Mouse (Mus musculus): ENCODE measurements at regions not wholly inside any gene's neighbourhood (a gene's known extent, or its start where the extent isn't known, plus 50 kb on each side); places are given as distances from the start of the nearest gene placed in this dataset.

DNA sequence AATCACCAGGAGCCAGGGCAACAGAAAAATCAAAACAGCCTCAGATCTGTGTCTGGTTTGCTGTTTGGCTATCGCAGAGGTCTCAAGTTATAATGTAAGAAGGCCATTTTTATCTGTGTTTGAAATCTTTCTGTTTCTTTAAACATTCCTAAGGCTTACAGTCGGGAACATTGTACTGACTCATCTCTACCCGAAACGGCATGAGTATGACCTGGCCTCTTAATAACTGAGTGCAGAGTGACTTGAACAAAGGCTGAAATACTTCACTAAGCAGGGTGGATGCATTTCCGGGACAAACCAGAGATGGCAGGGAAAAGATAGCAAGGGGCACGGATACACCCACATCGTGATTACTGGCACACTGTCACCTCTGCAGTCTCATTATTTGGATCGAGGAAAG lies 355.1 kb downstream of the Nedd1 start:
- no peak overlapping the region for H3K4me2 ChIP-seq
- no peaks in the 10 kb centered on the region for H3K4me1 ChIP-seq
- H3K9me3 ChIP-seq = no peaks in the 10 kb centered on the region
- ATAC-seq (ENCODE audit: insufficient read depth, low FRiP score, low read depth) = no peak
- no peaks in the 10 kb centered on the region for H3K36me3 ChIP-seq
- no peak overlapping the region for H3K9ac ChIP-seq
- H3K4me3 ChIP-seq (replicated peaks) = no peak overlapping the region
- no peak overlapping the region for H3K27ac ChIP-seq
- WGBS = 60% methylated on average over 8 of the region's 8 CpGs
- H3K27me3 ChIP-seq (replicated peaks) = no peaks in the 10 kb centered on the region

DNA sequence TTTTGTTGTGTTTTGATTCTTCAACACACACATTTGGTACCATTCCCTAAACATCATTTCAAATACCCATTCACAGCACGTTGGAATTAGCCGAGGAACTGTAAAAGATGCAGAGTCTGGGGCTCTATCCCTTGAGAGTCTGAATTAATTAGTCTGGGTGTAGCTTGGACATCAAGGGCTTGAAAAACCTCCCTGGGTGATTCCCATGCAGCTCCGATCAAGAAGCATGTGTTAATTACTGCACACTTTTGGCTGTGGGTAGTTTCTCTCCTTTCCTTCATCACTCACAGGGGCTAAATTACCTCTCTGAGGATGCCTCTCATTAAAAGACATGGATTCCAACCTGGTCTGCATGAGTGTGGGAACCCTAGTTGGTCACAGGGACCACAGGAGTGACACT lies 365.5 kb downstream of the Nedd1 start:
- Histone ChIP-seq H3K36me3 (no peaks in the 10 kb centered on the region), H3K9me3 (no peaks in the 10 kb centered on the region), H3K27ac (no peak overlapping the region), H3K4me2 (no peak overlapping the region), H3K27me3 (replicated peaks) (no peaks in the 10 kb centered on the region), H3K9ac (no peak overlapping the region), H3K4me1 (no peaks in the 10 kb centered on the region), H3K4me3 (replicated peaks) (no peak overlapping the region)
- ATAC-seq (ENCODE audit: insufficient read depth, low FRiP score, low read depth) = no peak
- WGBS = 83% methylated on average over 3 of the region's 3 CpGs

DNA sequence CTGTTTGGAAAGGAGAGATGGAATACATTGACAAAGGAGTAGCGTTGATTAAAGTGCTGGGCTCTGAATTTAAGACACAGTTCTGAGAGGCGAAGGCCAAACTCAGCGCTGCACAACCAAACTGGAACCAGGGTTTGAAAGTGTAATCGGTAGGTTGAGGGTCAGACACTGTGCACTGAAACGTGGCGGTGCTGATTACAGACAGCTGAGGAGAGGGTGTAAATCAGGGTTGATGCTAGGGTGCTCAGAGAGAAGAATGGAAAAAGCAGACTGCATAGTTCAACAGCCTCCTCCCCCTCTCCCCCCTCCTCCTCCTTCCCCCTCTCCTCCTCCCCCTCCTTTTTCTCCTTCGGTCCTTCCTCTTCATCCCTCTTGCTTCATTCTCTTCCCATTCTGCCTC lies 373.2 kb downstream of the Nedd1 start:
- Histone ChIP-seq H3K27me3 (replicated peaks) (no peaks in the 10 kb centered on the region), H3K4me3 (replicated peaks) (no peak overlapping the region), H3K27ac (no peak overlapping the region), H3K9ac (no peak overlapping the region), H3K9me3 (no peaks in the 10 kb centered on the region), H3K36me3 (no peaks in the 10 kb centered on the region), H3K4me1 (no peaks in the 10 kb centered on the region), H3K4me2 (no peak overlapping the region)
- WGBS = 70% methylated on average over 7 of the region's 7 CpGs
- no peak for ATAC-seq (ENCODE audit: insufficient read depth, low FRiP score, low read depth)

DNA sequence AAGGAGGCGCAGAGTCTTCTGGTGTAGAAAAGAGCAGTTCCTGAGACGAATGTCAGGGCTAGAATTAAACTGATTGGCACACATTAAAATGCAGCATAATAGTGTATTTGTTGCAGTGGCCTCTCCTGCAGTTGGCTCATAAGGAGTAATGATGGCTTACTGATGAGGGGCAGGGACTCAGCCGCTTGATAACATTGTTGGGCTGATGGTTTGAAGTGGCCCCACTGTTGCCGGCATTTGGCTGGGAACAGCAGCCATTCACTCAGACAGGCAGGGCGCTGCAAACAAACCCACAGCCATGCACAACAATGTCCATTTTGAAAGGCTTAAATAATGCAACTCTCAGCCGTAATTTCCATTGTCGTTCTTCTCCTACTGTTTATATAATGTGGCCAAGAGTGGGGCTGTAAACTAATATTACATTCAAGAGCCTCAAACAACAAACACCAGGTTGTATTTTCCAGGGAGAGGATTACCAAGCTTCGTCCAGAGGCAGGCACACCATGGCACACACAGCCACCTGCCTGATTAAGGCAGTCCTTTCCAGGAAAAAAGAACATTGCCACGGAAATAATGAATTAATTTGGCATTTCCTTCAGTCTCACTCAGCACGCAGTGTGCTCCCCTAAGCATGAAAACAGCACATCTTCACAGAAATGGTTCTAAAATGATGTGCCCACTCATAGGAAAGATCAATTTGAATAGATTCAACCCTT lies 374.1 kb downstream of the Nedd1 start:
- no peak overlapping the region for H3K9ac ChIP-seq
- H3K4me1 ChIP-seq = no peaks in the 10 kb centered on the region
- no peak overlapping the region for H3K4me2 ChIP-seq
- no peak overlapping the region for H3K27ac ChIP-seq
- no peaks in the 10 kb centered on the region for H3K9me3 ChIP-seq
- H3K36me3 ChIP-seq = no peaks in the 10 kb centered on the region
- H3K4me3 ChIP-seq (replicated peaks) = no peak overlapping the region
- 62% methylated on average over 10 of the region's 10 CpGs for WGBS
- no peaks in the 10 kb centered on the region for H3K27me3 ChIP-seq (replicated peaks)
- no peak for ATAC-seq (ENCODE audit: insufficient read depth, low FRiP score, low read depth)

DNA sequence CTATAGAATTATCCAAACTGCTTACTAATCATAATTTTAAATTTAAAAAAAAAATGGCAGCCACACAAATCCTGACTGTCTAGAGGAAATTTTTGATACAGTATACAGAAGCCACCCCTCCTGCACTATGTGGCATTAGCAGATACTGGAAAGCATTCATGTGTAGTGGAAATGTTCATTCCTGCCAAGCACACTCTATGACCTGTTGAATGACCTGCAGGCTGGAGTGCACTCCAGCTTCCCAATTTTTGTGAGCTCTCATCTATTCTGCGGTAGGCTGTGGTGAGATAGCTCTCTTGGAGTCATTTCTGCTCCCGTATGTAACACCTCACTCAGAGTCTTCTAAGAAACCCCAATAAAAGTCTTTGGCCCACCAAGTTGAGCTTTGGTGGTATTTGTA lies 382.5 kb downstream of the Nedd1 start:
- Histone ChIP-seq H3K27ac (no peak overlapping the region), H3K27me3 (replicated peaks) (no peaks in the 10 kb centered on the region), H3K4me3 (replicated peaks) (no peak overlapping the region), H3K9me3 (no peaks in the 10 kb centered on the region), H3K4me1 (no peaks in the 10 kb centered on the region), H3K36me3 (no peaks in the 10 kb centered on the region), H3K9ac (no peak overlapping the region), H3K4me2 (no peak overlapping the region)
- WGBS = 89% methylated on average over 2 of the region's 2 CpGs
- no peak for ATAC-seq (ENCODE audit: insufficient read depth, low FRiP score, low read depth)

DNA sequence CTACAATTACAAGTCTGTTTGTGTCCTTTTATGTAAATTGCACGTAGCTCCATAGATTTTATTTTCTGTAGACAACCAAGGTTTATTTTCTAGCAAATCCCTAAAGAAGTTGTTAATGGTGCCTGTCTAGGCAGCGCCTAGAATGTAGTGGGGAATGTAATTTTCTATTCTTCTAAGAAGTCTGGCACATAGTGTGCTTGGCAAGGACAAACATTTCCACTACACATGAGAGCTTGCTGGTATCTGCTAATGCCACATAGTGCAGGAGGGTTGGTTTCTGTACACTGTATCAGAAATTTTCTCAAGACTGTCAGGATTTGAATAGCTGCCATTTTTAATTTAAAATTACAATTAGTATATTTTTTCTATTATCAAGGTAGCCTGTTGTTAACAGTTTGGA lies 385.3 kb downstream of the Nedd1 start:
- 80% methylated on average over 2 of the region's 2 CpGs for WGBS
- peaks cover 8% of the 10 kb centered on the region; the same call in 1 of the 2 replicates for H3K4me1 ChIP-seq
- H3K36me3 ChIP-seq = no peaks in the 10 kb centered on the region
- no peak overlapping the region for H3K9ac ChIP-seq
- H3K27me3 ChIP-seq (replicated peaks) = no peaks in the 10 kb centered on the region
- no peak overlapping the region for H3K4me2 ChIP-seq
- ATAC-seq (ENCODE audit: insufficient read depth, low FRiP score, low read depth) = no peak
- no peak overlapping the region for H3K27ac ChIP-seq
- H3K9me3 ChIP-seq = no peaks in the 10 kb centered on the region
- H3K4me3 ChIP-seq (replicated peaks) = no peak overlapping the region

DNA sequence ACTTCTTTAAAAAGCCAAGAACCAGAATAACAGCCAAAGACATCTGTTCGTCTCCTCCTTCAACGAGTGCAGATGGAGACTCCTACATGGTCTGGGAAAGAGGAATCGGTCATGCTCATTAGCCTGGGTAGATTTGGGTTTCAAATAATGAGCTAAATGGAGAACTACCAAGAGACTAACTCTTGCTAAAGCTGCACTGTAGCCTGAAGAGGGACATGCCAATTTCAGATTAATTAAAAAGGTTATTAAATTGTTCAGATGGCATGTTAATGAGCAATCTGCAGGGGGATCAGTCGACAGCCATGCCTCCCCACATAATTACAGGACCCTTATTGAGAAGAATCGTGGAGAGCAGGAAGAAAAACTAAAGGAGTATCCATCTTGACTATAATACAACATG lies 386.1 kb downstream of the Nedd1 start:
- Histone ChIP-seq H3K27ac (no peak overlapping the region), H3K27me3 (replicated peaks) (no peaks in the 10 kb centered on the region), H3K9me3 (no peaks in the 10 kb centered on the region), H3K36me3 (no peaks in the 10 kb centered on the region), H3K4me3 (replicated peaks) (no peak overlapping the region), H3K4me1 (peaks cover 8% of the 10 kb centered on the region; the same call in 1 of the 2 replicates), H3K4me2 (no peak overlapping the region), H3K9ac (no peak overlapping the region)
- ATAC-seq (ENCODE audit: insufficient read depth, low FRiP score, low read depth) = no peak
- WGBS = 77% methylated on average over 5 of the region's 5 CpGs

DNA sequence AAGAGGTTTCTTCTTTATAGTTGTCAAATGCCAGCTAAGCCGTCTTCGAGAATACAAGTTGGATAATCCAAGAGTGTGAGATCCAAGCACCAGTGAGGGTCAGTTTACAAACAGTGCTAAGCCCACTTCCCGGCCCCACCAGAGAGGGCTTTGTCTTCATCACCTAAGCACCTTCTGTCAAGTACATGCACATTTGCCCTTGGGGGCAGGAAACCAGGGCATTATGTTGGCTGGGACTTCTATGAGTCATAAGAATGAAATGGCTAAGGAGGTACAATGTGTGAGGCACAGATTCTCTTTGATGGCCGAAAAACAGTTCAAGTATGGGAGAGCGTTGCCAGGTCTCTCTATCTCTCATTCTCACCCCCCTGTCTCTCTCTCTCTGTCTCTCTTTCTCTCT lies 387.1 kb downstream of the Nedd1 start:
- no peaks in the 10 kb centered on the region for H3K27me3 ChIP-seq (replicated peaks)
- WGBS = 78% methylated on average over 5 of the region's 5 CpGs
- H3K9ac ChIP-seq = no peak overlapping the region
- no peaks in the 10 kb centered on the region for H3K36me3 ChIP-seq
- H3K4me1 ChIP-seq = peaks cover 8% of the 10 kb centered on the region; the same call in 1 of the 2 replicates
- ATAC-seq (ENCODE audit: insufficient read depth, low FRiP score, low read depth) = no peak
- no peaks in the 10 kb centered on the region for H3K9me3 ChIP-seq
- no peak overlapping the region for H3K4me2 ChIP-seq
- no peak overlapping the region for H3K4me3 ChIP-seq (replicated peaks)
- H3K27ac ChIP-seq = no peak overlapping the region

DNA sequence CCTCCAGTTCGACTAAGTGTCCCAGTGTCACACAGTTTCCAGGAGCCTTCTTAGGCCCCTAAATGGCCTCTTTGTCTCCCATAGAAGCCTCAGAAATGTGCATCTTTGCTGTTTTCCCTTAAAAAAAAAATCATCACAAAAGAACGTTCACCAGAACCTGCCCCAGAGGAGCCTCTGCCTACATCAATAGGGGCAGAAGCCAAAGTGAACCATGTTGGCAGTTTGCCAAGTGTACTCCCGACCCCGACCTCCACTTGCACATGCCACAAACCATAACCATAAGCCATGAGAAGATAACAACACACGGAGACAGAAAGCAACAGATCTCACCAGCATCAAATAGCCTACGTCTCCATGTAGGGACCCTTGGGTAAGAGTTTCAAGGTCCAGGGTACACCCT lies 388.4 kb downstream of the Nedd1 start:
- H3K4me2 ChIP-seq = no peak overlapping the region

DNA sequence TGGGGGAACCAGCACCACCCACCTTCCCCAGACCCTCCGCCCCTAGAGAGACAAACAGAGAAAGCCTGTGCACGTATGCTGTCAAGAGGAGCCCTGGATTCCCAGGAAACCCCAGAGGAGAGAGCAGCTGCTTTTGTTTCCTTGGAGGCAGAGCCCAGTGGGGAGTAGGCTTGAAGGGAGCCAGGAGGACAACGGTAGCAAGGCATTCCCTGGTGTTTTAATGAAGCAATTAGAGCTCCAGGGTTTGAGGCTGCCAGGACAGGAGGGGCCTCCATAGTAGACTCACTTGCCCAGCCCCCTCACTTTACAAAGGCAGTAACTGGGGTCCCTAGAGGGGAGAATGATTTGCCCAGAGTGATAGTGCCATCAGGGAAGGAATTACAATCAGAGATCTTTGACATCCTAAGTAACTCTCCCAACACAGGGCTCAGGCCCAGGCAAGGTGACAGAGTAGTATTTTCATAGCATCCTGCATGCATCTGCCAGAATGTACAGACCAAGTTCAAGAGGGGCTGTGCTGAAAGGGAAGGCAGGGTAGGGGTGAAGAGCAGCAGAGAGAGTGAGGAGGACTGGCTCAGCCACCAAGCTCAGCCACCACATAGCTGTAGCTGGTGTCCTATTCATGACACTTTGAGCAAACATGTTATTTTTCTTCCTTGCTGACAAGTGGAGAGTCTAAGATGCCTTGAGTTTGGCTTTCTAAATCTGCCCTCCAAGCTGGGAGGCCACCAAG lies 389.0 kb downstream of the Nedd1 start:
- peaks cover 8% of the 10 kb centered on the region; the same call in 1 of the 2 replicates for H3K4me1 ChIP-seq
- no peak overlapping the region for H3K4me3 ChIP-seq (replicated peaks)
- H3K27me3 ChIP-seq (replicated peaks) = no peaks in the 10 kb centered on the region
- WGBS = 14% methylated on average over 3 of the region's 3 CpGs
- no peak overlapping the region for H3K9ac ChIP-seq
- H3K27ac ChIP-seq = no peak overlapping the region
- H3K9me3 ChIP-seq = no peaks in the 10 kb centered on the region
- no peaks in the 10 kb centered on the region for H3K36me3 ChIP-seq
- peak; percentile 39; the same call in 1 of the 2 replicates for ATAC-seq (ENCODE audit: insufficient read depth, low FRiP score, low read depth)
- H3K4me2 ChIP-seq = no peak overlapping the region

More for the DNA sequence above, 388.4 kb downstream of the Nedd1 start:
- no peaks in the 10 kb centered on the region for H3K27me3 ChIP-seq (replicated peaks)
- WGBS = 38% methylated on average over 6 of the region's 6 CpGs
- peaks cover 8% of the 10 kb centered on the region; the same call in 1 of the 2 replicates for H3K4me1 ChIP-seq
- H3K27ac ChIP-seq = no peak overlapping the region
- H3K9me3 ChIP-seq = no peaks in the 10 kb centered on the region
- H3K36me3 ChIP-seq = no peaks in the 10 kb centered on the region
- no peak overlapping the region for H3K9ac ChIP-seq
- no peak for ATAC-seq (ENCODE audit: insufficient read depth, low FRiP score, low read depth)
- H3K4me3 ChIP-seq (replicated peaks) = no peak overlapping the region

DNA sequence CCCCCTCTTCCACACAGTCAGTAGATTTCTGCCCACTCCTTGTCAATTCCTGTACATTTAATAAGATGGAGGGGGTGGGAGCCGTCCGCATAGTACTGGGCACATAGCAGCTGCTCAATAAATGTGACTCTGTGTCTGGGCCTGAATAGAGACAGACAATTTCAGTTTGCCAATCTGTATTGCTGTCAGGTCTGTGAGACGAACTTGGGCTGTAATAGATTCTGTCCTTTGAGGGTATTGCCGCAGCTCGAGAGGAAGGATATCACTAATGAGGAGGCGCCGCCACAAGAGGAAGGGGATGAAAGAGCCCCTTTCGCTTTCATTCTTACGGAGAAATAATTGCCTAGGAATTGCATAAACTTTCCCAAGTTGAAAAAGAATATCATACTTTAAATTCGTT lies 392.1 kb downstream of the Nedd1 start:
- Histone ChIP-seq H3K27ac (no peak overlapping the region), H3K4me2 (no peak overlapping the region), H3K36me3 (no peaks in the 10 kb centered on the region), H3K4me3 (replicated peaks) (no peak overlapping the region), H3K27me3 (replicated peaks) (no peaks in the 10 kb centered on the region), H3K9ac (no peak overlapping the region), H3K4me1 (peaks cover 8% of the 10 kb centered on the region; the same call in 1 of the 2 replicates), H3K9me3 (no peaks in the 10 kb centered on the region)
- WGBS = 76% methylated on average over 10 of the region's 10 CpGs
- no peak for ATAC-seq (ENCODE audit: insufficient read depth, low FRiP score, low read depth)

DNA sequence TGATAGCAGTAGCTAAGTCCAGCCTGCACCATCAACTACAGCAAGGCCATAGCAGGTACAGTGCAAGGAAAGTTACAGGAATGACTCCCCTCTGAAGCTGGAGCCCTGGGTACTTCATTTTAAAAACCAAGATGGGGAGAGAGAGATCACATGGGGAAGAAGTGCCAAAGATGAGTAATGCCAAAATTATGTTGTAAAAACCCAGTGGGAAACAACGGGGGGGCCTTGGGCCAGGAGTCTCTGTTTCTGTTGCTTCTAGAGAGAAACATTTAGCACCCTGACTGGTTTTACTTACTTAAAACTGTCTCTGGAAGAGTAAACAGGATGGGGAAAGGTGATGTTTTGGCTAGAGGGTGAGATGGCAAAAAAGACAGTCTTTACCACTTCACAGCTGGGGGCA lies 392.6 kb downstream of the Nedd1 start:
- no peak for ATAC-seq (ENCODE audit: insufficient read depth, low FRiP score, low read depth)

More for the DNA sequence above, 392.6 kb downstream of the Nedd1 start:
- H3K27me3 ChIP-seq (replicated peaks) = no peaks in the 10 kb centered on the region
- H3K36me3 ChIP-seq = no peaks in the 10 kb centered on the region
- no peak overlapping the region for H3K9ac ChIP-seq
- no peak overlapping the region for H3K27ac ChIP-seq
- H3K4me1 ChIP-seq = peaks cover 8% of the 10 kb centered on the region; the same call in 1 of the 2 replicates
- WGBS = 50% methylated on average over 1 of the region's 1 CpGs
- no peaks in the 10 kb centered on the region for H3K9me3 ChIP-seq
- H3K4me3 ChIP-seq (replicated peaks) = no peak overlapping the region
- H3K4me2 ChIP-seq = no peak overlapping the region

Measured in stomach, embryonic 15.5 days (tissue).